Mouse (Mus musculus): ENCODE data around the gene Eml3. TPM values are rescaled to one million over a fixed set of nuclear protein-coding genes. Genes with fewer than 3 reads are reported as not detected.

Gene Eml3
- polyA plus RNA-seq, 1 experiment = 14.7 TPM

GRCm38 (mm10) chr19:8921741-8922140 lies 7.6 kb upstream of the Eml3 start:
- H3K27me3 ChIP-seq (ENCODE audit: control insufficient read depth, insufficient read depth, insufficient read length) = no peaks in the 10 kb centered on the region
- no peak for TF ChIP-seq MAX (IDR thresholded peaks at IDR 0.05; ENCODE audit: low read depth)
- TF ChIP-seq REST (IDR thresholded peaks at IDR 0.05; ENCODE audit: insufficient read depth, insufficient read length) = no peak
- no peak for TF ChIP-seq TCF12 (IDR thresholded peaks at IDR 0.05; ENCODE audit: insufficient read depth, poor library complexity, severe bottlenecking)
- TF ChIP-seq MYOG (IDR thresholded peaks at IDR 0.05; ENCODE audit: control insufficient read depth in 1 of 3, insufficient read depth in 1 of 3, insufficient read length in 2 of 3, low read depth in 2 of 3) = no peak
- TF ChIP-seq E2F4 (IDR thresholded peaks at IDR 0.05; ENCODE audit: insufficient read depth) = no peak
- TF ChIP-seq SRF (IDR thresholded peaks at IDR 0.05; ENCODE audit: control insufficient read depth, insufficient read length, low read depth) = no peak
- TF ChIP-seq POLR2AphosphoS2 (IDR thresholded peaks at IDR 0.05; ENCODE audit: insufficient read length, low read depth) = no peak
- TF ChIP-seq POLR2A (IDR thresholded peaks at IDR 0.05; ENCODE audit: insufficient read length, low read depth) = no peak
- no peak for TF ChIP-seq MYOD1 (IDR thresholded peaks at IDR 0.05; ENCODE audit: control insufficient read depth in 1 of 3, insufficient read length in 2 of 3, low read depth in 2 of 3)
- no peak for TF ChIP-seq TCF3 (IDR thresholded peaks at IDR 0.05; ENCODE audit: insufficient read length, low read depth)
- no peak for TF ChIP-seq CEBPB (IDR thresholded peaks at IDR 0.05; ENCODE audit: insufficient read depth, poor library complexity, severe bottlenecking)
- no peak for TF ChIP-seq USF1 (IDR thresholded peaks at IDR 0.05; ENCODE audit: low read depth)
- peak overlapping the region; percentile 81 for H3K4me3 ChIP-seq
- peaks cover 14% of the 10 kb centered on the region for H3K36me3 ChIP-seq (ENCODE audit: control insufficient read depth, insufficient read depth)
- peaks cover 35% of the 10 kb centered on the region for H3K79me2 ChIP-seq (ENCODE audit: control insufficient read depth, insufficient read depth)
- peak overlapping the region; percentile 97 for H3K4me2 ChIP-seq (ENCODE audit: low read depth)
- no peak overlapping the region for H3ac ChIP-seq (ENCODE audit: control insufficient read depth, insufficient read length)

GRCm38 (mm10) chr19:8926766-8927165 lies 2.6 kb upstream of the Eml3 start:
- Histone ChIP-seq H3K27me3 (ENCODE audit: control insufficient read depth, insufficient read depth, insufficient read length) (no peaks in the 10 kb centered on the region), H3K79me2 (ENCODE audit: control insufficient read depth, insufficient read depth) (peaks cover 26% of the 10 kb centered on the region), H3K36me3 (ENCODE audit: control insufficient read depth, insufficient read depth) (peaks cover 14% of the 10 kb centered on the region), H3K4me2 (ENCODE audit: low read depth) (peak overlapping the region; percentile 27), H3ac (ENCODE audit: control insufficient read depth, insufficient read length) (no peak overlapping the region), H3K4me3 (no peak overlapping the region)
- no peak for TF ChIP-seq CEBPB (IDR thresholded peaks at IDR 0.05; ENCODE audit: insufficient read depth, poor library complexity, severe bottlenecking)
- no peak for TF ChIP-seq E2F4 (IDR thresholded peaks at IDR 0.05; ENCODE audit: insufficient read depth)
- peak in 2 of 3 experiments; percentile 3 to 85 for TF ChIP-seq MYOG (IDR thresholded peaks at IDR 0.05; ENCODE audit: control insufficient read depth in 1 of 3, insufficient read depth in 1 of 3, insufficient read length in 2 of 3, low read depth in 2 of 3)
- TF ChIP-seq MAX (IDR thresholded peaks at IDR 0.05; ENCODE audit: low read depth) = no peak
- no peak for TF ChIP-seq SRF (IDR thresholded peaks at IDR 0.05; ENCODE audit: control insufficient read depth, insufficient read length, low read depth)
- no peak for TF ChIP-seq USF1 (IDR thresholded peaks at IDR 0.05; ENCODE audit: low read depth)
- no peak for TF ChIP-seq TCF12 (IDR thresholded peaks at IDR 0.05; ENCODE audit: insufficient read depth, poor library complexity, severe bottlenecking)
- TF ChIP-seq MYOD1 (IDR thresholded peaks at IDR 0.05; ENCODE audit: control insufficient read depth in 1 of 3, insufficient read length in 2 of 3, low read depth in 2 of 3) = peak in 1 of 3 experiments; percentile 70
- no peak for TF ChIP-seq REST (IDR thresholded peaks at IDR 0.05; ENCODE audit: insufficient read depth, insufficient read length)
- no peak for TF ChIP-seq TCF3 (IDR thresholded peaks at IDR 0.05; ENCODE audit: insufficient read length, low read depth)
- TF ChIP-seq POLR2AphosphoS2 (IDR thresholded peaks at IDR 0.05; ENCODE audit: insufficient read length, low read depth) = no peak
- TF ChIP-seq POLR2A (IDR thresholded peaks at IDR 0.05; ENCODE audit: insufficient read length, low read depth) = no peak

GRCm38 (mm10) chr19:8927891-8928525 lies 1.3 kb upstream of the Eml3 start:
- peaks cover 14% of the 10 kb centered on the region for H3K79me2 ChIP-seq (ENCODE audit: control insufficient read depth, insufficient read depth)
- H3K36me3 ChIP-seq (ENCODE audit: control insufficient read depth, insufficient read depth) = peaks cover 13% of the 10 kb centered on the region
- H3K4me3 ChIP-seq = no peak overlapping the region
- no peak overlapping the region for H3K4me2 ChIP-seq (ENCODE audit: low read depth)
- H3K27me3 ChIP-seq (ENCODE audit: control insufficient read depth, insufficient read depth, insufficient read length) = no peaks in the 10 kb centered on the region
- H3ac ChIP-seq (ENCODE audit: control insufficient read depth, insufficient read length) = no peak overlapping the region
- TF ChIP-seq E2F4 (IDR thresholded peaks at IDR 0.05; ENCODE audit: insufficient read depth) (no peak), MAX (IDR thresholded peaks at IDR 0.05; ENCODE audit: low read depth) (no peak), TCF3 (IDR thresholded peaks at IDR 0.05; ENCODE audit: insufficient read length, low read depth) (no peak), SRF (IDR thresholded peaks at IDR 0.05; ENCODE audit: control insufficient read depth, insufficient read length, low read depth) (no peak), CEBPB (IDR thresholded peaks at IDR 0.05; ENCODE audit: insufficient read depth, poor library complexity, severe bottlenecking) (no peak), TCF12 (IDR thresholded peaks at IDR 0.05; ENCODE audit: insufficient read depth, poor library complexity, severe bottlenecking) (no peak), POLR2AphosphoS2 (IDR thresholded peaks at IDR 0.05; ENCODE audit: insufficient read length, low read depth) (no peak), MYOD1 (IDR thresholded peaks at IDR 0.05; ENCODE audit: control insufficient read depth in 1 of 3, insufficient read length in 2 of 3, low read depth in 2 of 3) (no peak), REST (IDR thresholded peaks at IDR 0.05; ENCODE audit: insufficient read depth, insufficient read length) (no peak)

- H3K36me3 ChIP-seq (ENCODE audit: control insufficient read depth, insufficient read depth) = peaks cover 10% of the 10 kb centered on the region
Measured at GRCm38 (mm10) chr19:8928689-8929223, 596 bp upstream of the Eml3 start.

More at GRCm38 (mm10) chr19:8928689-8929223, 596 bp upstream of the Eml3 start:
- Histone ChIP-seq H3K4me2 (ENCODE audit: low read depth) (peak overlapping the region; percentile 96), H3K4me3 (peak overlapping the region; percentile 51), H3K79me2 (ENCODE audit: control insufficient read depth, insufficient read depth) (peaks cover 7% of the 10 kb centered on the region), H3ac (ENCODE audit: control insufficient read depth, insufficient read length) (peak overlapping the region; percentile 76), H3K27me3 (ENCODE audit: control insufficient read depth, insufficient read depth, insufficient read length) (no peaks in the 10 kb centered on the region)
- TF ChIP-seq MAX (IDR thresholded peaks at IDR 0.05; ENCODE audit: low read depth) = no peak
- peak; percentile 10 for TF ChIP-seq REST (IDR thresholded peaks at IDR 0.05; ENCODE audit: insufficient read depth, insufficient read length)
- no peak for TF ChIP-seq TCF12 (IDR thresholded peaks at IDR 0.05; ENCODE audit: insufficient read depth, poor library complexity, severe bottlenecking)
- no peak for TF ChIP-seq MYOD1 (IDR thresholded peaks at IDR 0.05; ENCODE audit: control insufficient read depth in 1 of 3, insufficient read length in 2 of 3, low read depth in 2 of 3)
- peak; percentile 52 for TF ChIP-seq POLR2AphosphoS2 (IDR thresholded peaks at IDR 0.05; ENCODE audit: insufficient read length, low read depth)
- TF ChIP-seq POLR2A (IDR thresholded peaks at IDR 0.05; ENCODE audit: insufficient read length, low read depth) = no peak
- no peak for TF ChIP-seq TCF3 (IDR thresholded peaks at IDR 0.05; ENCODE audit: insufficient read length, low read depth)
- TF ChIP-seq MYOG (IDR thresholded peaks at IDR 0.05; ENCODE audit: control insufficient read depth in 1 of 3, insufficient read depth in 1 of 3, insufficient read length in 2 of 3, low read depth in 2 of 3) = no peak
